Mouse (Mus musculus): ENCODE data around the gene Zyg11b. TPM values are rescaled to one million over a fixed set of nuclear protein-coding genes. Genes with fewer than 3 reads are reported as not detected.

Gene Zyg11b
- polyA plus RNA-seq, 1 experiment from 2014 or later: 9.1 TPM

DNA sequence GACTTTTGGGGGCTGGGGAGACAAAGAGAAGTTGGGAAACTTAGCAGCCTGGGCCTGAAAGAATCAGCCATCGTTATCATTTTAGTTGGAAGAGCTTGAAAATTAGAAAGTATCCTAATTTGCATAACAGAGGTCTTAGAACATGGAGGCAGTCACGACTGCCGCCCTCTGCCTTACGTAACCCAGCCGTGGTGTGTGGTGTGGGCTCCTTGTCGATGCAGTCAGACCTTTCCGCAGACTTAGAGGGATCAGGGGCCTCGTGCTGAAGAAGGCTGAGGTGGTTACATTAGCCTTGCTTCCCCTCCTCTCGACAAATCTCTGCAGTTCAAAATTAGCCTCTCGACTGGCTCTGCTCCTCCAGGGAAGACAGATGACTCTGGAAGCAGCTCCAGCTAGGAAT, 37.9 kb upstream of the Zyg11b start:
- H3K4me1 ChIP-seq (ENCODE audit: control insufficient read depth, insufficient read depth, low read length): no peaks in the 10 kb centered on the region
- no peak for ATAC-seq (replicated peaks; ENCODE audit: insufficient number of reproducible peaks, low FRiP score, low TSS enrichment)
- WGBS (ENCODE audit: insufficient replicate concordance): 66% methylated on average over 10 of the region's 10 CpGs
- H3K9me3 ChIP-seq (replicated peaks; ENCODE audit: control insufficient read depth, low read length): no peaks in the 10 kb centered on the region
- no peak overlapping the region for H3K27ac ChIP-seq (ENCODE audit: low read depth, low read length)
- H3K36me3 ChIP-seq (ENCODE audit: control insufficient read depth, insufficient read depth, low read length): peaks cover 17% of the 10 kb centered on the region
- H3K4me2 ChIP-seq: no peak overlapping the region
- H3K4me3 ChIP-seq (ENCODE audit: low read depth, low read length): no peak overlapping the region
- H3K9ac ChIP-seq (ENCODE audit: low read depth, low read length): no peak overlapping the region
- H3K27me3 ChIP-seq (ENCODE audit: control insufficient read depth, insufficient read depth, low read length): no peaks in the 10 kb centered on the region

DNA sequence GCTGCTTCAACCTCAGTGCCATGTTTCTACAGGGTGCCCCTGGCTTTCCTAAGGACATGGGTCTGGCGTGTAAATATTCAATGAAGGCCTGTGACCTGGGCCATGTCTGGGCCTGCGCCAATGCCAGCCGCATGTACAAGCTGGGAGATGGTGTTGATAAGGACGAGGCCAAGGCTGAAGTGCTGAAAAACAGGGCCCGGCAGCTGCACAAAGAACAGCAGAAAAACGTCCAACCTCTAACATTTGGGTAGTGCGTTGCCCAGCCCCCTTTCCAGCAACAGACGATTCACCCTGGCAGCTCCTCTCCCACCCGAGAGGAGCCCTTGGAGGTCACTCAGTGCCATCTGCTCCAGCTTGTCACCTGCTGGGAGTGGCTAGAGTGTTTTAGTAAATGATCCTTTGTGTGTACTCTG, 37.4 kb upstream of the Zyg11b start:
- ATAC-seq (replicated peaks; ENCODE audit: insufficient number of reproducible peaks, low FRiP score, low TSS enrichment): no peak

DNA sequence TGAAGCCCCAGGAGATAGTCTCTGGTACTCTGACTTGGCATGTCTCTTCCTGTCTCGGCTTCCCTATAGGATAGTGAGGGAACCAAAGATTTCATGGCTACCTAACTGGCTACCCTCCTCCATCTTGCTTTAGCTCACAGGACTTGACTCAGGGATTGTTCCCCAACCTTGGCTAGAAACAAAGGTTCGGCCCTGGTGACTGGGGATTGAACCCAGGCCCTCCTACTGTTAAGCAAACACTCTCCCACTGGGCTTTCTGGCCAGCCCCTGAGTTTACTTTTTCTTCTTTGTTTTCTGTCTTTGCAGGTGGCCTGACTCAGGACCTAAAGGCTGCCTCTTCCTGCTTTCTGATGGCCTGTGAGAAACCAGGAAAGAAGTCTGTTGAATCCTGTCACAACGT, 36.9 kb upstream of the Zyg11b start:
- Histone ChIP-seq H3K27ac (ENCODE audit: low read depth, low read length) (no peak overlapping the region), H3K27me3 (ENCODE audit: control insufficient read depth, insufficient read depth, low read length) (no peaks in the 10 kb centered on the region), H3K4me1 (ENCODE audit: control insufficient read depth, insufficient read depth, low read length) (no peaks in the 10 kb centered on the region), H3K9ac (ENCODE audit: low read depth, low read length) (no peak overlapping the region), H3K4me2 (no peak overlapping the region), H3K9me3 (replicated peaks; ENCODE audit: control insufficient read depth, low read length) (no peaks in the 10 kb centered on the region), H3K36me3 (ENCODE audit: control insufficient read depth, insufficient read depth, low read length) (peaks cover 19% of the 10 kb centered on the region), H3K4me3 (ENCODE audit: low read depth, low read length) (no peak overlapping the region)
- no peak for ATAC-seq (replicated peaks; ENCODE audit: insufficient number of reproducible peaks, low FRiP score, low TSS enrichment)
- 53% methylated on average over 3 of the region's 3 CpGs for WGBS (ENCODE audit: insufficient replicate concordance)

More for the DNA sequence above, 37.4 kb upstream of the Zyg11b start:
- Histone ChIP-seq H3K4me1 (ENCODE audit: control insufficient read depth, insufficient read depth, low read length) (no peaks in the 10 kb centered on the region), H3K9me3 (replicated peaks; ENCODE audit: control insufficient read depth, low read length) (no peaks in the 10 kb centered on the region), H3K36me3 (ENCODE audit: control insufficient read depth, insufficient read depth, low read length) (peaks cover 17% of the 10 kb centered on the region), H3K4me3 (ENCODE audit: low read depth, low read length) (no peak overlapping the region), H3K27me3 (ENCODE audit: control insufficient read depth, insufficient read depth, low read length) (no peaks in the 10 kb centered on the region), H3K27ac (ENCODE audit: low read depth, low read length) (no peak overlapping the region), H3K9ac (ENCODE audit: low read depth, low read length) (no peak overlapping the region), H3K4me2 (no peak overlapping the region)
- 61% methylated on average over 9 of the region's 9 CpGs for WGBS (ENCODE audit: insufficient replicate concordance)

DNA sequence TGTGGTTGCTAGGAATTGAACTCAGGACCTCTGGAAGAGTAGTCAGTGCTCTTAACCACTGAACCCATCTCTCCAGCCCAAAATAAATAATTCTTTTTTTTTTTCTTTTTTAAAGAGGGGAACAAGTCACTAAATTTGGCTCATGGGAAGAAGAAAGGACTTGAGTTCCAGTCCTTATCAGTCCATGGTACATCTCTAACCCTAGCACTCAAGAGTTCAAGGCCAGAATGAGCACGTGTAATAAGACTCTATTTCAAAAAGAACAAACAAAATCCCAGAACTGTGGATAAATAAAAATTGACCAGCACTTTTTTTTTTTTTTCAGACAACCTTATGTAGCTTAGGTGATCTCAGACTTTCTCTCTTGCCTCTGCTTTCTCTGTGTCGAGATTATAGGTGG, 35.9 kb upstream of the Zyg11b start:
- peaks cover 22% of the 10 kb centered on the region for H3K36me3 ChIP-seq (ENCODE audit: control insufficient read depth, insufficient read depth, low read length)
- no peak overlapping the region for H3K4me2 ChIP-seq
- no peaks in the 10 kb centered on the region for H3K9me3 ChIP-seq (replicated peaks; ENCODE audit: control insufficient read depth, low read length)
- no peak overlapping the region for H3K27ac ChIP-seq (ENCODE audit: low read depth, low read length)
- H3K4me3 ChIP-seq (ENCODE audit: low read depth, low read length): no peak overlapping the region
- no peak for ATAC-seq (replicated peaks; ENCODE audit: insufficient number of reproducible peaks, low FRiP score, low TSS enrichment)
- H3K9ac ChIP-seq (ENCODE audit: low read depth, low read length): no peak overlapping the region
- WGBS (ENCODE audit: insufficient replicate concordance): 74% methylated on average over 2 of the region's 2 CpGs
- 0 out of 2 replicates have a peak, but pooled peaks cover 3% of the 10 kb centered on the region for H3K4me1 ChIP-seq (ENCODE audit: control insufficient read depth, insufficient read depth, low read length)
- no peaks in the 10 kb centered on the region for H3K27me3 ChIP-seq (ENCODE audit: control insufficient read depth, insufficient read depth, low read length)

DNA sequence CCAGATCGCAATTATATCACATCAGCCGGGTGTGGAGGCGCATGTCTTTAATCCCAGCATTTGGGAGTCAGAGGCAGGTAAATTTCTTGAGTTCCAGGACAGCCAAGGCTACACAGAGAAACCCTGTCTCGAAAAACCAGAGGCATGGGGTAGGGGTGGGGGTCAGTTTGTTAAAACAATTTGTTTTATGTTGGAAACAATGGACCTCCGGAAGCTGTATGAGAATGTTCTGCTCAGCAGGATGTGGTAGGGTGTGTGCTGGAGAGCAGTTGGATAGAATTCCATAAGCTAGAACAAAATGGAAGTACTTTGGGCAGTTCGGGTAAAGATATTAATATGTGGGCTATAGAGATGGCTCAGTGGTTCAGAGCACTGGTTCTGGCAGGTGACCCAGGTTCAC, 34.5 kb upstream of the Zyg11b start:
- Histone ChIP-seq H3K9me3 (replicated peaks; ENCODE audit: control insufficient read depth, low read length) (no peaks in the 10 kb centered on the region), H3K4me3 (ENCODE audit: low read depth, low read length) (no peak overlapping the region), H3K4me1 (ENCODE audit: control insufficient read depth, insufficient read depth, low read length) (0 out of 2 replicates have a peak, but pooled peaks cover 4% of the 10 kb centered on the region), H3K36me3 (ENCODE audit: control insufficient read depth, insufficient read depth, low read length) (peaks cover 22% of the 10 kb centered on the region), H3K4me2 (no peak overlapping the region), H3K27me3 (ENCODE audit: control insufficient read depth, insufficient read depth, low read length) (no peaks in the 10 kb centered on the region), H3K27ac (ENCODE audit: low read depth, low read length) (no peak overlapping the region), H3K9ac (ENCODE audit: low read depth, low read length) (no peak overlapping the region)
- ATAC-seq (replicated peaks; ENCODE audit: insufficient number of reproducible peaks, low FRiP score, low TSS enrichment): no peak
- 90% methylated on average over 6 of the region's 6 CpGs for WGBS (ENCODE audit: insufficient replicate concordance)

DNA sequence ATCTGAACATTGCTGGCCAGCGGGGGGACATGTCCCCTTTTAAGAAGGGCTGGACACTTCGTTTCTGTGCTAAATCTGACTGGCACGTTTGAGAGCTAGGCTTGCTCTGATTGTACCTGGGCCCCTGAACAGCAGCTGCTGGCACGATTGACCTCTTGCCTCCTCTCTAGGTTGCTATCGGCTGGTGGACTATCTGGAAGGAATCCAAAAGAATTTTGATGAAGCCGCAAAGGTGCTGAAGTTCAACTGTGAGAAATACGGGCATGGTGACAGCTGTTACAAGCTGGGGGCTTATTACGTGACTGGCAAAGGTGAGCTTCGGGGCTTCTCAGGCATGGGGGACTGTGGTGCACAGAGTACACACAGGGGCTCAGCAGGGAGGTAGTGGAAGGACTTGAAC, 31.1 kb upstream of the Zyg11b start:
- H3K9me3 ChIP-seq (replicated peaks; ENCODE audit: control insufficient read depth, low read length): no peaks in the 10 kb centered on the region
- ATAC-seq (replicated peaks; ENCODE audit: insufficient number of reproducible peaks, low FRiP score, low TSS enrichment): no peak
- peaks cover 5% of the 10 kb centered on the region; the same call in 1 of the 2 replicates for H3K4me1 ChIP-seq (ENCODE audit: control insufficient read depth, insufficient read depth, low read length)
- H3K27me3 ChIP-seq (ENCODE audit: control insufficient read depth, insufficient read depth, low read length): no peaks in the 10 kb centered on the region
- no peak overlapping the region for H3K4me2 ChIP-seq
- no peak overlapping the region for H3K9ac ChIP-seq (ENCODE audit: low read depth, low read length)
- WGBS (ENCODE audit: insufficient replicate concordance): 69% methylated on average over 9 of the region's 9 CpGs
- H3K36me3 ChIP-seq (ENCODE audit: control insufficient read depth, insufficient read depth, low read length): peaks cover 12% of the 10 kb centered on the region; the same call in 1 of the 2 replicates
- H3K4me3 ChIP-seq (ENCODE audit: low read depth, low read length): no peak overlapping the region
- no peak overlapping the region for H3K27ac ChIP-seq (ENCODE audit: low read depth, low read length)

DNA sequence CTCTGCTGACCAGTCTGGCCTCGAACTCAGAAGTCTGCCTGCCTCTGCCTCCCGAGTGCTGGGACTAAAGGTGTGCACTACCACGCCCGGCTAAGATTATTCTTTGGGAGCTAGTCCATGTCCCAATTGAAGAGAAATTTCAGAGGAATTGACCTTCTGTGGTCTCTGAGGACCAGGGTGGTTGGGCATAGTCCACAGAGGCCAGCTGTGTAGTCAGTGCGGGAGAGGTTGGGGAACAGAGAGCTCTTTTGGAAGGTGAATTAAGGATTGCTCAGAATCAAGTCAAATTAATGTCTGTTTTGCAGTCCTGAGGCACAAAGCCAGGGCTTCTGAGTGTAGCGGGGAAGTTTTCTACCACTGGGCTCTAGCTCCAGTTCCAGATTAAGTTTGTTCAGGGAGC, 28.9 kb upstream of the Zyg11b start:
- H3K9me3 ChIP-seq (replicated peaks; ENCODE audit: control insufficient read depth, low read length): no peaks in the 10 kb centered on the region
- H3K27ac ChIP-seq (ENCODE audit: low read depth, low read length): no peak overlapping the region
- no peak overlapping the region for H3K4me2 ChIP-seq
- H3K4me3 ChIP-seq (ENCODE audit: low read depth, low read length): no peak overlapping the region
- ATAC-seq (replicated peaks; ENCODE audit: insufficient number of reproducible peaks, low FRiP score, low TSS enrichment): no peak
- no peaks in the 10 kb centered on the region for H3K27me3 ChIP-seq (ENCODE audit: control insufficient read depth, insufficient read depth, low read length)
- peaks cover 6% of the 10 kb centered on the region; the same call in 1 of the 2 replicates for H3K4me1 ChIP-seq (ENCODE audit: control insufficient read depth, insufficient read depth, low read length)
- WGBS (ENCODE audit: insufficient replicate concordance): 88% methylated on average over 6 of the region's 6 CpGs
- H3K9ac ChIP-seq (ENCODE audit: low read depth, low read length): no peak overlapping the region
- 0 out of 2 replicates have a peak, but pooled peaks cover 5% of the 10 kb centered on the region for H3K36me3 ChIP-seq (ENCODE audit: control insufficient read depth, insufficient read depth, low read length)

DNA sequence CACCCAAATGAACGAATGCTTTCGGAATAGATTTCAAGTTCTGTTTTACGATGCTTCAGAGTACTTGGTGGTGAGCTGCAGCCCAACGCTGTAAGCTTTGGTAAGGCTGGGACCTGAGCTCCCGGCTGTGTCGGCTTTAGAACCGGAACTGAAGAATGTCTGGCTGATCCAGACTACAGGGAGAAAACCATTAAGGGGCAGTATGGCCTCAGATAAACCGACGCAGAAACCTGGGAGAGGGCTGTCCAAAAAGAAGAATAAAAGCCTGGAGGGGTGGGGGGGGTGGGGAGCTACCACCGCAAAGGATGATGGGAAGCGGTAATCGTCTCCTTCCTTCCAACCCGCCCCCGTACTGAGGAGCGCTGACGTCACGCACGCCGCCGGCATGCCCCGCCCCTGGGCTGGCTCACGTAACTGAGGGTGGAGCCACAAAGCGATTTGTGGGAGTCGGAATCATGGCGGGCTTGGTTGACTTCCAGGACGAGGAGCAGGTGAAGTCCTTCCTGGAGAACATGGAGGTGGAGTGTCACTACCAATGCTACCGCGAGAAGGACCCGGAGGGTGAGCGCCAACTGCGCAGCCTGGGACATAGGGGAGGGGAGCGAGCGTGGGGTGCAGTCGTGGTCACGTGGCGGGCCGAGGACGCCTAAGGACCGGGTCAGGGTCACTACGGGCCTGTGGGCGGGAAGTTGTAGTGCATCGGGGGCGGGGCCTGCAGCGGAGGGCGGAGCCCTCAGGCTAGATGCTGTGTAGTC, 27.0 kb upstream of the Zyg11b start, which contains the start of gene Coa7:
Gene Coa7 (plus strand): TSS at position 411 of the 755 bp plus-strand sequence.
- H3K9me3 ChIP-seq (replicated peaks; ENCODE audit: control insufficient read depth, low read length): no peaks in the 10 kb centered on the region
- H3K4me1 ChIP-seq (ENCODE audit: control insufficient read depth, insufficient read depth, low read length): peaks cover 6% of the 10 kb centered on the region; the same call in 1 of the 2 replicates
- peak; percentile 97 for ATAC-seq (replicated peaks; ENCODE audit: insufficient number of reproducible peaks, low FRiP score, low TSS enrichment)
- peak within 1 kb of the TSS; percentile 73 for H3K4me2 ChIP-seq
- H3K9ac ChIP-seq (ENCODE audit: low read depth, low read length): peak within 1 kb of the TSS; percentile 81
- H3K4me3 ChIP-seq (ENCODE audit: low read depth, low read length): peak within 1 kb of the TSS; percentile 72
- 1% methylated on average over 45 of the region's 45 CpGs for WGBS (ENCODE audit: insufficient replicate concordance)
- H3K36me3 ChIP-seq (ENCODE audit: control insufficient read depth, insufficient read depth, low read length): 0 out of 2 replicates have a peak, but pooled peaks cover 4% of the 10 kb centered on the region
- no peaks in the 10 kb centered on the region for H3K27me3 ChIP-seq (ENCODE audit: control insufficient read depth, insufficient read depth, low read length)
- peak within 1 kb of the TSS; percentile 94 for H3K27ac ChIP-seq (ENCODE audit: low read depth, low read length)

All from heart, embryonic 11.5 days (tissue).